ENCODE assay signal across 8 mouse cellular contexts in the genomic region with DNA sequence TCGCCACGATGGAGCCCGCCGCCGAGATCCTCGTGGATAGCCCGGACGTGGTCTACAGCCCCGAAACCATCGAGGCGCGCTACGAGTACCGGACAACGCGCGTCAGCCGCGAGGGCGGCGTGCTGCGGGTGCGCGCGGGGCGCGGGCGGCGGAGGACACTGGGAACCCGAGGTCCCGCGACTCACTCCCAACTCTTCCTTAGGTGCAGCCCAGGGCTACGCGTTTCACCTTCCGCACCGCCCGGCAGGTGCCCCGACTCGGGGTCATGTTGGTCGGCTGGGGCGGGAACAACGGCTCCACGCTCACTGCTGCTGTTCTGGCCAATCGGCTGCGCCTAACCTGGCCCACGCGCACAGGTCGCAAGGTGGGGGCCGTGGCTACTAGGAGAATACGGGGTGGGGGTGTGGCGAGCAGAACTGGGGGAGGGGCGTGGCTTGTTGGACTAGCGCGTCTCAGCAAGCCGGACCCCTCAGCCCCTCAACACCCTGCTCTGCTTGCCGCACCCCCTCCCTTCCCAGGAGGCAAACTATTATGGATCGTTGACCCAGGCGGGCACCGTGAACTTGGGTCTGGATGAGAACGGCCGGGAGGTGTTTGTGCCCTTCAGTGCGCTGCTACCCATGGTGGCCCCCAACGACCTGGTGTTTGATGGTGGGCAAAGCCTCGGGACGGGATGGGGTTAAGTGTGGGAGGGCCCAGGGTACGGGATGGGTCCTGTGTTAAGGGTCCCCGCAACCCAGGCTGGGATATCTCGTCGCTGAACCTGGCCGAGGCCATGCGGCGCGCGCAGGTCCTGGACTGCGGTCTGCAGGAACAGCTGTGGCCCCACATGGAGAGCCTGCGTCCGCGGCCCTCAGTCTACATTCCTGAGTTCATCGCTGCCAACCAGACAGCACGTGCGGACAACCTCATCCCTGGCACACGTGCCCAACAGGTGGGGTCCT. TPM values are rescaled to one million over a fixed set of nuclear protein-coding genes. Genes with fewer than 3 reads are reported as not detected.
A peak's percentile ranks its signal among the peaks of the same experiment; 100 is the strongest.
DNase-seq lines count a peak whose midpoint lies in the region; ATAC-seq lines count a peak whose summit lies in the region.

No protein-coding gene starts in this region.

- DNase-seq in adrenal gland, adult (ENCODE audit: inconsistent age in 2 of 2, low spot score in 1 of 2): peak; percentile 61 to 77
- DNase-seq in adrenal gland, postnatal 10 days: no peak
- DNase-seq in CD4-positive, CD25-positive, alpha-beta regulatory T cell, adult 2 months (ENCODE audit: low read depth, low spot score): peak; percentile 66
- DNase-seq in embryo, embryonic 11 days: peak; percentile 69
- peak; percentile 38 for DNase-seq in hindbrain, embryonic 14.5 days (ENCODE audit: low spot score)
- DNase-seq in liver, embryonic 11.5 days (ENCODE audit: low spot score): peak; percentile 71
- DNase-seq in neural tube, embryonic 10.5 days (ENCODE audit: extremely low spot score, low spot score): peak; percentile 60
- no peak for DNase-seq in gastrocnemius, adult 18-20 months (ENCODE audit: low spot score)

- peaks cover 43% of the 10 kb centered on the region for H3K4me1 ChIP-seq in hindbrain, embryonic 14.5 days (replicated peaks; ENCODE audit: control insufficient read depth, insufficient read depth, low read length)
- peaks cover 55% of the 10 kb centered on the region for H3K4me1 ChIP-seq in liver, embryonic 11.5 days (replicated peaks; ENCODE audit: control insufficient read depth, insufficient read depth, low read length)

- H3K4me2 ChIP-seq in hindbrain, embryonic 14.5 days (replicated peaks): peak overlapping the region; percentile 99
- H3K4me2 ChIP-seq in liver, embryonic 11.5 days: peak overlapping the region; percentile 90

- H3K36me3 ChIP-seq in hindbrain, embryonic 14.5 days (replicated peaks; ENCODE audit: control insufficient read depth, insufficient read depth): peaks cover 43% of the 10 kb centered on the region
- peaks cover 33% of the 10 kb centered on the region for H3K36me3 ChIP-seq in liver, embryonic 11.5 days (ENCODE audit: control insufficient read depth, insufficient read depth, low read length)

- peak overlapping the region; percentile 77 for H3K9ac ChIP-seq in hindbrain, embryonic 14.5 days
- peak overlapping the region; percentile 70 for H3K9ac ChIP-seq in liver, embryonic 11.5 days (ENCODE audit: low read depth, low read length)

- H3K27me3 ChIP-seq in hindbrain, embryonic 14.5 days (ENCODE audit: control insufficient read depth, insufficient read depth, low read length): no peaks in the 10 kb centered on the region; the same call in 1 of the 2 replicates
- H3K27me3 ChIP-seq in liver, embryonic 11.5 days (replicated peaks; ENCODE audit: control insufficient read depth, insufficient read depth, low read length): no peaks in the 10 kb centered on the region

- no peaks in the 10 kb centered on the region for H3K9me3 ChIP-seq in hindbrain, embryonic 14.5 days (ENCODE audit: control insufficient read depth, low read length)
- H3K9me3 ChIP-seq in liver, embryonic 11.5 days (ENCODE audit: control insufficient read depth, low read length): no peaks in the 10 kb centered on the region

- peak; percentile 19 for ATAC-seq in hindbrain, embryonic 14.5 days (ENCODE audit: low FRiP score)
- peak; percentile 14; the same call in 1 of the 2 replicates for ATAC-seq in liver, embryonic 11.5 days (replicated peaks; ENCODE audit: low FRiP score)

- peak overlapping the region; percentile 73 for H3K27ac ChIP-seq in hindbrain, embryonic 14.5 days
- peak overlapping the region; percentile 66 for H3K27ac ChIP-seq in liver, embryonic 11.5 days (ENCODE audit: low read depth, low read length)

- WGBS in hindbrain, embryonic 14.5 days: 10% methylated on average over 81 of the region's 82 CpGs
- 6% methylated on average over 82 of the region's 82 CpGs for WGBS in liver, embryonic 11.5 days

- H3K4me3 ChIP-seq in hindbrain, embryonic 14.5 days (replicated peaks; ENCODE audit: low read length): peak overlapping the region; percentile 74
- peak overlapping the region; percentile 62 for H3K4me3 ChIP-seq in liver, embryonic 11.5 days (ENCODE audit: low read depth, low read length)

RNA-seq across cellular contexts. Expression of gene Isyna1, which starts 0.7 kb away (rescaled TPM):
- total RNA-seq in adrenal gland, postnatal 10 days (2021): 10 to 100 TPM; 59.4 to 59.8 TPM
- 86.8 and 96.6 TPM in 2 replicates for polyA plus RNA-seq in hindbrain, embryonic 14.5 days (2014; fragmentation: Nextera tagmentation; extraction: Ambion mirVana)
- 177 and 188 TPM in 2 replicates for polyA plus RNA-seq in liver, embryonic 11.5 days (2014; fragmentation: Nextera tagmentation; extraction: Ambion mirVana)
- 1 to 10 TPM; 2.6 to 3.2 TPM for total RNA-seq in gastrocnemius, adult 18-20 months (2021)

RNA-seq across cellular contexts. Expression of gene Ssbp4, which starts 13.8 kb away (rescaled TPM):
- 10 to 100 TPM; 92.0 to 96.9 TPM for total RNA-seq in adrenal gland, postnatal 10 days (2021)
- 165 and 173 TPM in 2 replicates for polyA plus RNA-seq in hindbrain, embryonic 14.5 days (2014; fragmentation: Nextera tagmentation; extraction: Ambion mirVana)
- polyA plus RNA-seq in liver, embryonic 11.5 days (2014; fragmentation: Nextera tagmentation; extraction: Ambion mirVana): 144 and 173 TPM in 2 replicates
- total RNA-seq in gastrocnemius, adult 18-20 months (2021): 10 to 100 TPM; 11.6 to 19.4 TPM

RNA-seq across cellular contexts. Expression of gene Lrrc25, which starts 21.1 kb away (rescaled TPM):
- 1 to 10 TPM; 3.3 to 3.6 TPM for total RNA-seq in adrenal gland, postnatal 10 days (2021)
- 0.98 and 1.6 TPM in 2 replicates for polyA plus RNA-seq in hindbrain, embryonic 14.5 days (2014; fragmentation: Nextera tagmentation; extraction: Ambion mirVana)
- 4.5 and 5.3 TPM in 2 replicates for polyA plus RNA-seq in liver, embryonic 11.5 days (2014; fragmentation: Nextera tagmentation; extraction: Ambion mirVana)
- under 1 TPM; 0.23 to 0.64 TPM for total RNA-seq in gastrocnemius, adult 18-20 months (2021)

RNA-seq across cellular contexts. Expression of gene Gdf15, which starts 37.4 kb away (rescaled TPM):
- total RNA-seq in adrenal gland, postnatal 10 days (2021): 1 to 10 TPM in 1 of 2 experiments, under 1 TPM in 1; 0.79 to 1.7 TPM
- polyA plus RNA-seq in hindbrain, embryonic 14.5 days (2014; fragmentation: Nextera tagmentation; extraction: Ambion mirVana): 0.14 and 0.28 TPM in 2 replicates
- polyA plus RNA-seq in liver, embryonic 11.5 days (2014; fragmentation: Nextera tagmentation; extraction: Ambion mirVana): 4.2 and 4.9 TPM in 2 replicates
- total RNA-seq in gastrocnemius, adult 18-20 months (2021): under 1 TPM; 0.16 to 0.21 TPM

RNA-seq across cellular contexts. Expression of gene Ell, which starts 55.6 kb away (rescaled TPM):
- 10 to 100 TPM; 22.2 to 26.3 TPM for total RNA-seq in adrenal gland, postnatal 10 days (2021)
- 14.8 and 15.1 TPM in 2 replicates for polyA plus RNA-seq in hindbrain, embryonic 14.5 days (2014; fragmentation: Nextera tagmentation; extraction: Ambion mirVana)
- polyA plus RNA-seq in liver, embryonic 11.5 days (2014; fragmentation: Nextera tagmentation; extraction: Ambion mirVana): 20.3 and 20.7 TPM in 2 replicates
- 10 to 100 TPM; 12.5 to 21.8 TPM for total RNA-seq in gastrocnemius, adult 18-20 months (2021)

Comparison
In these comparisons a context has a peak if more than half of its experiments do, and no peak if none do; other contexts are left out.
1. DNase-seq: peak in adrenal gland, adult (2 of 2), CD4-positive, CD25-positive, alpha-beta regulatory T cell, adult 2 months (single experiment), embryo, embryonic 11 days (single experiment), hindbrain, embryonic 14.5 days (single experiment), liver, embryonic 11.5 days (single experiment) and neural tube, embryonic 10.5 days (single experiment); none in adrenal gland, postnatal 10 days (single experiment) and gastrocnemius, adult 18-20 months (single experiment).
2. RNA of gene Isyna1, which starts 0.7 kb away (total RNA-seq): 59.4 to 59.8 TPM in adrenal gland, postnatal 10 days; 2.6 to 3.2 TPM in gastrocnemius, adult 18-20 months; every median in the first group is over 10 times any median in the second.
3. RNA of gene Ssbp4, which starts 13.8 kb away (total RNA-seq): 92.0 to 96.9 TPM in adrenal gland, postnatal 10 days; 11.6 to 19.4 TPM in gastrocnemius, adult 18-20 months; every median in the first group is over 4 times any median in the second.